In genomic region chr4:55663856-55664255, GRCm38 (mm10) we compare ENCODE assay signal across 15 mouse cellular contexts.
A peak's percentile ranks its signal among the peaks of the same experiment; 100 is the strongest.
DNase-seq lines count a peak whose midpoint lies in the region; ATAC-seq and TF ChIP-seq lines count a peak whose summit lies in the region.
"Had no signal": no experiment of that assay in that cellular context is flagged by ENCODE, and none has a peak within 500 bp of the region (broad histone marks: within the 10 kb centered on the region; RNA-seq: fewer than 3 reads in every experiment).

No protein-coding gene starts in this region.

- TF ChIP-seq POLR2A in lung, adult 2 months (IDR thresholded peaks at IDR 0.05; ENCODE audit: borderline replicate concordance, extremely low read depth, low read depth, low read length) = no peak

- no peaks in the 10 kb centered on the region for H3K9me3 ChIP-seq in forebrain, embryonic 14.5 days (replicated peaks; ENCODE audit: control insufficient read depth, low read length)
- H3K9me3 ChIP-seq in forebrain, embryonic 10.5 days = no peaks in the 10 kb centered on the region
- no peaks in the 10 kb centered on the region for H3K9me3 ChIP-seq in midbrain, postnatal 0 days (ENCODE audit: low read length)
- H3K9me3 ChIP-seq: embryonic facial prominence, embryonic 13.5 days; intestine, embryonic 15.5 days; limb, embryonic 13.5 days had no signal

- no peak for TF ChIP-seq CTCF in midbrain, postnatal 0 days (IDR thresholded peaks at IDR 0.05)
- no peak for TF ChIP-seq CTCF in lung, adult 2 months (IDR thresholded peaks at IDR 0.05; ENCODE audit: insufficient read depth, low read length)

- intact Hi-C loops in left cerebral cortex, postnatal 14 days (cut with DNase I) = no loop called here
- intact Hi-C loops in left cerebral cortex, postnatal 4 days (cut with DNase I) = no loop called here

- whole genome bisulfite sequencing in forebrain, embryonic 14.5 days = 41% methylated on average over 5 of the region's 5 CpGs
- 67% methylated on average over 5 of the region's 5 CpGs for WGBS in forebrain, embryonic 10.5 days
- WGBS in midbrain, postnatal 0 days = 8% methylated on average over 5 of the region's 5 CpGs
- 67% methylated on average over 5 of the region's 5 CpGs for WGBS in lung, adult 2 months

- H3K27me3 ChIP-seq in forebrain, embryonic 14.5 days (replicated peaks; ENCODE audit: control insufficient read depth, insufficient read depth, low read length) = no peaks in the 10 kb centered on the region
- no peaks in the 10 kb centered on the region for H3K27me3 ChIP-seq in forebrain, embryonic 10.5 days (ENCODE audit: poor library complexity, severe bottlenecking)
- no peaks in the 10 kb centered on the region for H3K27me3 ChIP-seq in midbrain, postnatal 0 days (ENCODE audit: insufficient read depth, low read length)
- H3K27me3 ChIP-seq: embryonic facial prominence, embryonic 13.5 days; intestine, embryonic 15.5 days; limb, embryonic 13.5 days had no signal

- H3K9ac ChIP-seq in forebrain, embryonic 14.5 days (ENCODE audit: low read length) = no peak overlapping the region
- H3K9ac ChIP-seq in midbrain, postnatal 0 days (replicated peaks; ENCODE audit: low read length, poor library complexity, severe bottlenecking) = no peak overlapping the region
- H3K9ac ChIP-seq: embryonic facial prominence, embryonic 13.5 days; intestine, embryonic 15.5 days; limb, embryonic 13.5 days; lung, embryonic 14.5 days had no signal

- H3K4me3 ChIP-seq in forebrain, embryonic 14.5 days (ENCODE audit: low read depth, low read length) = no peak overlapping the region
- no peak overlapping the region for H3K4me3 ChIP-seq in forebrain, embryonic 10.5 days
- H3K4me3 ChIP-seq in midbrain, postnatal 0 days (ENCODE audit: low read depth, low read length) = no peak overlapping the region
- no peak overlapping the region for H3K4me3 ChIP-seq in lung, adult 2 months (replicated peaks; ENCODE audit: extremely low read depth, low read depth, low read length)
- H3K4me3 ChIP-seq: embryonic facial prominence, embryonic 13.5 days; intestine, embryonic 15.5 days; limb, embryonic 13.5 days had no signal

- DNase-seq in forebrain, embryonic 14.5 days (ENCODE audit: low spot score) = peak; percentile 43
- no peak for DNase-seq in forebrain, embryonic 10.5 days (ENCODE audit: extremely low spot score, low spot score)
- peak; percentile 33 to 64 for DNase-seq in left cerebral cortex, postnatal 14 days (ENCODE audit: low spot score in 2 of 2)
- no peak for DNase-seq in left cerebral cortex, postnatal 4 days
- peak; percentile 31 to 63 for DNase-seq in layer of hippocampus, adult 18-20 months (ENCODE audit: low spot score in 2 of 2)
- no peak for DNase-seq in midbrain, postnatal 0 days (ENCODE audit: low spot score)
- no peak for DNase-seq in lung, adult 2 months
- DNase-seq in thymus, postnatal 4 days = no peak
- DNase-seq: cerebellum, adult 2 months; heart, adult 18-20 months; lung, embryonic 14.5 days had no signal

- ATAC-seq in forebrain, embryonic 14.5 days = 0 out of 2 replicates have a peak, but pooled peaks have one; percentile 42
- ATAC-seq in midbrain, postnatal 0 days (ENCODE audit: low FRiP score) = peak; percentile 90
- ATAC-seq: intestine, embryonic 15.5 days had no signal

- no peak overlapping the region for H3K27ac ChIP-seq in forebrain, embryonic 14.5 days (ENCODE audit: low read depth, low read length)
- H3K27ac ChIP-seq in forebrain, embryonic 10.5 days = no peak overlapping the region
- H3K27ac ChIP-seq in midbrain, postnatal 0 days (ENCODE audit: low read depth, low read length) = no peak overlapping the region
- H3K27ac ChIP-seq: embryonic facial prominence, embryonic 13.5 days; intestine, embryonic 15.5 days; limb, embryonic 13.5 days had no signal

- no peak overlapping the region for H3K4me2 ChIP-seq in forebrain, embryonic 14.5 days (ENCODE audit: low read length)
- no peak overlapping the region for H3K4me2 ChIP-seq in midbrain, postnatal 0 days (ENCODE audit: low read depth, low read length, poor library complexity, severe bottlenecking)
- H3K4me2 ChIP-seq: embryonic facial prominence, embryonic 13.5 days; intestine, embryonic 15.5 days; limb, embryonic 13.5 days; lung, embryonic 14.5 days had no signal

- no peaks in the 10 kb centered on the region for H3K4me1 ChIP-seq in forebrain, embryonic 14.5 days (ENCODE audit: control insufficient read depth, insufficient read depth, low read length)
- H3K4me1 ChIP-seq in forebrain, embryonic 10.5 days = peaks cover 9% of the 10 kb centered on the region
- H3K4me1 ChIP-seq in midbrain, postnatal 0 days (ENCODE audit: insufficient read depth, low read length) = peaks cover 5% of the 10 kb centered on the region; the same call in 1 of the 2 replicates
- H3K4me1 ChIP-seq in lung, adult 2 months (ENCODE audit: control insufficient read depth, insufficient read depth, low read length) = 0 out of 2 replicates have a peak, but pooled peaks cover under 1% of the 10 kb centered on the region
- H3K4me1 ChIP-seq: intestine, embryonic 15.5 days; limb, embryonic 13.5 days had no signal

- H3K36me3 ChIP-seq in forebrain, embryonic 14.5 days (ENCODE audit: control insufficient read depth, insufficient read depth, low read length) = no peaks in the 10 kb centered on the region
- no peaks in the 10 kb centered on the region for H3K36me3 ChIP-seq in forebrain, embryonic 10.5 days (replicated peaks)
- no peaks in the 10 kb centered on the region for H3K36me3 ChIP-seq in midbrain, postnatal 0 days (ENCODE audit: insufficient read depth, low read length)
- H3K36me3 ChIP-seq: embryonic facial prominence, embryonic 13.5 days; G1E; intestine, embryonic 15.5 days; limb, embryonic 13.5 days had no signal

Comparison
In these comparisons a context has a peak if more than half of its experiments do, and no peak if none do; other contexts are left out.
1. DNase-seq: peak in forebrain, embryonic 14.5 days (single experiment), left cerebral cortex, postnatal 14 days (2 of 2) and layer of hippocampus, adult 18-20 months (2 of 2); none in forebrain, embryonic 10.5 days (single experiment), left cerebral cortex, postnatal 4 days (single experiment), midbrain, postnatal 0 days (single experiment), lung, adult 2 months (single experiment) and thymus, postnatal 4 days (single experiment).